Mouse (Mus musculus): ENCODE measurements around the gene Tuba4a. TPM values are rescaled to one million over a fixed set of nuclear protein-coding genes. Genes with fewer than 3 reads are reported as not detected.
A peak's percentile ranks its signal among the peaks of the same experiment; 100 is the strongest.

Tuba4a gene
- polyA plus RNA-seq (2015; fragmentation: Nextera tagmentation; extraction: Ambion mirVana), result 14.9 and 19.5 TPM in 2 replicates

GRCm38 (mm10) chr1:75219531-75219930 is at the start of gene Tuba4a:
Tuba4a (minus strand) TSS chr1:75219865.
- Histone ChIP-seq H3K4me3 (peak within 1 kb of the TSS; percentile 51), H3K36me3 (peaks cover 9% of the 10 kb centered on the region), H3K4me1 (peaks cover 20% of the 10 kb centered on the region), H3K27me3 (peaks cover 48% of the 10 kb centered on the region), H3K27ac (replicated peaks) (peak within 1 kb of the TSS; percentile 62; the same call in 1 of the 2 replicates), H3K9me3 (no peaks in the 10 kb centered on the region), H3K4me2 (replicated peaks) (peak within 1 kb of the TSS; percentile 77), H3K9ac (replicated peaks) (peak within 1 kb of the TSS; percentile 45)
- ATAC-seq (replicated peaks), result peak; percentile 36
- WGBS, result under 1% methylated on average over 34 of the region's 34 CpGs

DNA sequence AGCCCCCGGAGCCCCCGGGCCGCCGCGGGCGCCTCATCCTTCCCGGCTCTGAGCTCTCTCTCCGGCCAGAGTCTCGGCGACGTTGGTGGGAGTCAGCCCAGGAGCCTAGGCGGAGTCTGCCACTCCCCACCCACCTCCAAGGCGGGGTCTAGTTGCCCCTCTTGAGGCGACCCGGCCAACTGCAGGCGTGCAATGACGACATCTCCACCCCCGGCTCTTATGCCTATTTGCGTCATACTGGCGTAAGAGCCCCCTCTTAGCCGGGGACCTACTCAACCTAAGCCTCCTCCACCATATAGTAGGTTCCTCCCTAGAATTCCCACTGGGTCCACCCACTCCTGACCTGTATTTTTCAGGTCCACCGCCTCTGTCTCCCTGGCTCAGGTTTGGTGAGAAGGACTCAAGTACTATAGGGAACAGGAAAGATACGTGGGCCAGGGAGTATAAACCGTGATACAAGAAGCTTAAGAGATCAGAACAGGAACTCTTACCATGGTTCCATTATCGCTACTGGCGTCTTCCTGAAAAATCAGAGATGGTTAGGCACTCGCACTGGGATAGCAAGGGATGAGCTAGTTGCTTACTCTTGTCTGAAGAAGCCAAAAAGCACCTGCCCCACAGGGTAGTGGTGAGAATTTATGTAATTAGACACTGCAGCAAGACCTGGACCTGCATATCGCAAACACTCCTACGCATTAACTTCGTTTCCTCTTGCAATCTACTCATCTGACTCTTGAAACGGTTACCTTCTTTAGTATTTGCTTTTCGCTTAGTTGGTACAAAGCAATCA is 44.6 kb upstream of the Tuba4a start, which contains the start of gene Ptprn:
Gene Ptprn, minus strand, starts transcription at position 412 of the 790 bp plus-strand sequence.
- Histone ChIP-seq H3K27ac (replicated peaks) (no peak within 1 kb of the TSS), H3K9me3 (no peaks in the 10 kb centered on the region), H3K4me3 (peak within 1 kb of the TSS; percentile 50), H3K4me2 (replicated peaks) (peak within 1 kb of the TSS; percentile 72), H3K9ac (replicated peaks) (peak within 1 kb of the TSS; percentile 43), H3K36me3 (no peaks in the 10 kb centered on the region), H3K27me3 (peaks cover 42% of the 10 kb centered on the region), H3K4me1 (peaks cover 10% of the 10 kb centered on the region)
- peak; percentile 63 for ATAC-seq (replicated peaks)
- WGBS, result 13% methylated on average over 28 of the region's 32 CpGs

DNA sequence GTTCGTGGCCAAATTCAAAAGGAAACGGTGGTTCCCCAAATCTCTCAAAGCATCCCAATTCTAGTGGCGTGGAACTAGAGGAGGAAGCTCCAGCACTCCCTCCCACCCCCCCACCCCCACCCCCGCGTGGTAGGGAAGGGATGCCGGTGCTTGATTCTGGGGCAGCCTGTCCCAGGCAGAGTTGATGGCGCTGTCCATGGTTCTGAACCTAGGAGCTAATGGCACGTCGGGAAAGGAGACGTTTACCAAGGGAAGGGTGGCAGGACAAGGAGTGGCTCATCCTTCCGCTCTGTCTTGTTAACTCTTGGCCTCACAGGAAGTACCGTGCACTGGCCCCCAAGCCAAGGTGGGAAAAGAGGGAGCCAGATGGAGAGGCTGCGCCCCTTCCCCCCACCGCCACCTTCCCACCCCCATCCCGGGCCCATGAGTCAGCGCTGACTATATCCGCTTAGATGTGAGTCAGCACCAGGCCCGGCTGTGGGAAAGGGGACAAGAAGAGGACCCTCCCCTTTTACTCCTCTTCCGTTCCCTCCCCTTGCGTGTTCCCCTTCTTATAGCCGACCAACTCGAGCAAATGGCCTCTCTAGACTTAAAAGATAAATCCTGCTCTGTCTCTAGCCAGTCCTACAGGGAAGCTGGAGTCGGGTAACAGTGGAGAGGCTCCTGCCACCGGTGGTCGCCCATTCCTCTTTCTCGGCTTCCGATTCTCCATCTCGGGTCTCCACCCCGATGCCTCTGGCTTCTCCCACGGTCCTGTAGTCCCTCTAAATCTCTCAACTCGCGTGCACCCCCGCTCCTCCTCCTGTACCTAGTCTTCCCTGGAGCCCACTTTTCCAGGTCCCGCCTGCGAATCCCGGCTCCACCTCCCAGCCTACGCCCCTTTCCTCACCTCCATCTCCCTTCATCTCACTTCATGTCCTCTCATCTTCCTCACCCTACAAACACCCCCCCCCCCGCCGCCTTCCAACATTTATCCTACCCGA is 43.6 kb upstream of the Tuba4a start:
- peak; percentile 54 for ATAC-seq (replicated peaks)
- H3K27me3 ChIP-seq, result peaks cover 44% of the 10 kb centered on the region
- peaks cover 10% of the 10 kb centered on the region for H3K4me1 ChIP-seq
- H3K9ac ChIP-seq (replicated peaks), result peak overlapping the region; percentile 43
- no peaks in the 10 kb centered on the region for H3K36me3 ChIP-seq
- 2% methylated on average over 40 of the region's 40 CpGs for WGBS
- H3K27ac ChIP-seq (replicated peaks), result no peak overlapping the region
- peak overlapping the region; percentile 50 for H3K4me3 ChIP-seq
- H3K4me2 ChIP-seq (replicated peaks), result peak overlapping the region; percentile 72
- no peaks in the 10 kb centered on the region for H3K9me3 ChIP-seq

- ATAC-seq (replicated peaks), result no peak
- Histone ChIP-seq H3K27me3 (peaks cover 46% of the 10 kb centered on the region), H3K9me3 (no peaks in the 10 kb centered on the region), H3K4me2 (replicated peaks) (no peak overlapping the region), H3K4me3 (no peak overlapping the region), H3K4me1 (peaks cover 10% of the 10 kb centered on the region), H3K9ac (replicated peaks) (no peak overlapping the region), H3K36me3 (no peaks in the 10 kb centered on the region), H3K27ac (replicated peaks) (no peak overlapping the region)
These were observed 41.6 kb upstream of the Tuba4a start for GRCm38 (mm10) chr1:75261278-75261677.

DNA sequence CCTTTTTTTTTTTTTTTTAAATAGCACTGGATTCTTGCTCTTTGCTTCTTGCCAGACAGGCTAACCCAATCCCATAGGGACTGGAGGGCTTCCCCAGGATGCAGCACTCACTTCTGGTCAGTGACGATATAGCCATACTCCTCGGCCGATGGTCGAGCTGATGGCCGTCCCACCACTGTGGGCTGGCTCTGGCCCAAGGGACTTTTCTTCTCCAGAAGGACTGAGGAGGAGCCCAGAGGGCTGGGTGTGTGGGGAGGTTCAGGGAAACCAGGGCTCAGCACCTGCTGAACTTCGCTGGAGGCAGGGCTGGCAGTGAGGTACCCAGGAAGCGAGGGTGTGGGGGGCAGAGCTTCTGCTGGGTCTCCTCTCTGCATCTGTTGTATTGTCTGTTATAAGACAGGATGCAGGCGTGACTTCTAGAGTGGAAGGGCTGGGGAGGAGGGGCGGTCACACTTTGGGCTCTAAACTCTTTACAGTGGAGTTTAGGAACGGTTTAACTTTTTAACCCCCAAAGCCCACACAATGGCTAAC is 35.9 kb upstream of the Tuba4a start:
- Histone ChIP-seq H3K27ac (replicated peaks) (no peak overlapping the region), H3K27me3 (0 out of 2 replicates have a peak, but pooled peaks cover 4% of the 10 kb centered on the region), H3K4me2 (replicated peaks) (no peak overlapping the region), H3K4me1 (peaks cover 18% of the 10 kb centered on the region), H3K4me3 (no peak overlapping the region), H3K9me3 (no peaks in the 10 kb centered on the region), H3K36me3 (no peaks in the 10 kb centered on the region), H3K9ac (replicated peaks) (no peak overlapping the region)
- 73% methylated on average over 10 of the region's 10 CpGs for WGBS
- ATAC-seq (replicated peaks), result no peak

GRCm38 (mm10) chr1:75254625-75255013 is 35.0 kb upstream of the Tuba4a start:
- peak overlapping the region; percentile 32; the same call in 1 of the 2 replicates for H3K27ac ChIP-seq (replicated peaks)
- no peak overlapping the region for H3K4me2 ChIP-seq (replicated peaks)
- peaks cover 23% of the 10 kb centered on the region for H3K4me1 ChIP-seq
- 0 out of 2 replicates have a peak, but pooled peaks cover 4% of the 10 kb centered on the region for H3K27me3 ChIP-seq
- H3K9me3 ChIP-seq, result no peaks in the 10 kb centered on the region
- ATAC-seq (replicated peaks), result 0 out of 2 replicates have a peak, but pooled peaks have one; percentile 2
- H3K9ac ChIP-seq (replicated peaks), result no peak overlapping the region
- H3K36me3 ChIP-seq, result no peaks in the 10 kb centered on the region
- H3K4me3 ChIP-seq, result no peak overlapping the region
- WGBS, result 48% methylated on average over 8 of the region's 8 CpGs

- Histone ChIP-seq H3K4me3 (no peak overlapping the region), H3K27me3 (0 out of 2 replicates have a peak, but pooled peaks cover 4% of the 10 kb centered on the region), H3K9ac (replicated peaks) (no peak overlapping the region), H3K4me1 (peaks cover 23% of the 10 kb centered on the region), H3K4me2 (replicated peaks) (no peak overlapping the region), H3K27ac (replicated peaks) (peak overlapping the region; percentile 32; the same call in 1 of the 2 replicates), H3K36me3 (no peaks in the 10 kb centered on the region), H3K9me3 (no peaks in the 10 kb centered on the region)
- peak; percentile 27; the same call in 1 of the 2 replicates for ATAC-seq (replicated peaks)
- 64% methylated on average over 16 of the region's 16 CpGs for WGBS
These were observed 34.4 kb upstream of the Tuba4a start for GRCm38 (mm10) chr1:75253849-75254624.

- H3K4me2 ChIP-seq (replicated peaks), result no peak overlapping the region
- ATAC-seq (replicated peaks), result no peak
- no peak overlapping the region for H3K9ac ChIP-seq (replicated peaks)
- no peak overlapping the region for H3K4me3 ChIP-seq
- H3K27me3 ChIP-seq, result 0 out of 2 replicates have a peak, but pooled peaks cover under 1% of the 10 kb centered on the region
- H3K9me3 ChIP-seq, result no peaks in the 10 kb centered on the region
- H3K27ac ChIP-seq (replicated peaks), result no peak overlapping the region
- 72% methylated on average over 16 of the region's 16 CpGs for WGBS
- H3K4me1 ChIP-seq, result peaks cover 29% of the 10 kb centered on the region
- no peaks in the 10 kb centered on the region for H3K36me3 ChIP-seq
These were observed 33.4 kb upstream of the Tuba4a start for GRCm38 (mm10) chr1:75253029-75253428.

DNA sequence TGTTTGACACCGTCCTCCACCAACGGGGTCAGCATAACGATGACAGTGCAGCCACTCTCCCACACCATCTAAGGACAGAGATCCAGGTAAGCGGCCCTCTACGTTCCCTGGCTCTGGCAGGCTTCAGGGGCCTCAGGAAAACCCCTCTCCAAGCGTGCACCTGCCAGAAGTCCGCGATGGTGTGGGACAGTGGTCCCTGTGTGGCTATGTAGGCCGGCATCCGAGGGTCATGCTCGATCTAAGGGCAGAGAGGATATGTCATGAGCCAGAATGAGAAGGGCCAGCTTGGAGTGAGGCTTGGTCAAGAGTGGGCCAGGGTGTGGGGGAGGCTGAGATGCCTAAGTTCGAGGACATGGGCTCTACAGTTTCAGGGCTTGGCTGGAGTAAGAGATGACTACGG is 32.6 kb upstream of the Tuba4a start:
- WGBS, result 78% methylated on average over 13 of the region's 13 CpGs

GRCm38 (mm10) chr1:75251112-75251970 is 31.7 kb upstream of the Tuba4a start:
- peaks cover 35% of the 10 kb centered on the region for H3K4me1 ChIP-seq
- no peaks in the 10 kb centered on the region for H3K9me3 ChIP-seq
- H3K27ac ChIP-seq (replicated peaks), result no peak overlapping the region
- peak overlapping the region; percentile 22; the same call in 1 of the 2 replicates for H3K9ac ChIP-seq (replicated peaks)
- peak overlapping the region; percentile 27 for H3K4me3 ChIP-seq
- H3K4me2 ChIP-seq (replicated peaks), result peak overlapping the region; percentile 48
- WGBS, result 3% methylated on average over 22 of the region's 22 CpGs
- 0 out of 2 replicates have a peak, but pooled peaks have one; percentile 18 for ATAC-seq (replicated peaks)
- no peaks in the 10 kb centered on the region for H3K36me3 ChIP-seq
- H3K27me3 ChIP-seq, result no peaks in the 10 kb centered on the region

More for the DNA sequence above, 32.6 kb upstream of the Tuba4a start:
- no peak for ATAC-seq (replicated peaks)
- peaks cover 35% of the 10 kb centered on the region for H3K4me1 ChIP-seq
- H3K9ac ChIP-seq (replicated peaks), result no peak overlapping the region
- no peaks in the 10 kb centered on the region for H3K27me3 ChIP-seq
- H3K9me3 ChIP-seq, result no peaks in the 10 kb centered on the region
- H3K36me3 ChIP-seq, result no peaks in the 10 kb centered on the region
- H3K4me2 ChIP-seq (replicated peaks), result no peak overlapping the region
- no peak overlapping the region for H3K4me3 ChIP-seq
- no peak overlapping the region for H3K27ac ChIP-seq (replicated peaks)

All from forebrain, embryonic 15.5 days (tissue).